Mouse (Mus musculus): Measurements from ENCODE around the gene Zfp800.

Gene Zfp800

GRCm38 (mm10) chr6:28397681-28398203, at the start of gene Zfp800:
TSS of gene Zfp800 (minus strand) at chr6:28398005.
- no peak for DNase-seq (ENCODE audit: low read depth in 1 of 2, low spot score in 2 of 2)

- no peak for DNase-seq (ENCODE audit: low read depth in 1 of 2, low spot score in 2 of 2)
Measured at GRCm38 (mm10) chr6:28431538-28431855, 33.7 kb upstream of the Zfp800 start.

GRCm38 (mm10) chr6:28430795-28431537, 33.2 kb upstream of the Zfp800 start:
- no peak for DNase-seq (ENCODE audit: low read depth in 1 of 2, low spot score in 2 of 2)

- DNase-seq (ENCODE audit: low read depth in 1 of 2, low spot score in 2 of 2), result no peak
Measured at GRCm38 (mm10) chr6:28429870-28430269, 32.1 kb upstream of the Zfp800 start.

- DNase-seq (ENCODE audit: low read depth in 1 of 2, low spot score in 2 of 2), result no peak
Measured at GRCm38 (mm10) chr6:28428290-28428689, 30.5 kb upstream of the Zfp800 start, which contains the start of gene Gcc1. TSS of gene Gcc1 (minus strand) at chr6:28428390.

- no peak for DNase-seq (ENCODE audit: low read depth in 1 of 2, low spot score in 2 of 2)
Measured at GRCm38 (mm10) chr6:28427096-28427839, 29.5 kb upstream of the Zfp800 start, which contains the start of gene Fscn3. TSS of gene Fscn3 (plus strand) at chr6:28427789.

- no peak for DNase-seq (ENCODE audit: low read depth in 1 of 2, low spot score in 2 of 2)
Measured at GRCm38 (mm10) chr6:28425019-28425418, 27.2 kb upstream of the Zfp800 start.

- no peak for DNase-seq (ENCODE audit: low read depth in 1 of 2, low spot score in 2 of 2)
Measured at GRCm38 (mm10) chr6:28423767-28424695, 26.2 kb upstream of the Zfp800 start.

- peak; percentile 67 to 89 for DNase-seq (ENCODE audit: low read depth in 1 of 2, low spot score in 2 of 2)
Measured at GRCm38 (mm10) chr6:28423313-28423712, 25.5 kb upstream of the Zfp800 start, which contains the start of gene Arf5. TSS of gene Arf5 (plus strand) at chr6:28423560.

- no peak for DNase-seq (ENCODE audit: low read depth in 1 of 2, low spot score in 2 of 2)
Measured at GRCm38 (mm10) chr6:28422651-28423290, 25.0 kb upstream of the Zfp800 start.

- peak; percentile 92 to 95 for DNase-seq (ENCODE audit: low read depth in 1 of 2, low spot score in 2 of 2)
Measured at GRCm38 (mm10) chr6:28421469-28422000, 23.7 kb upstream of the Zfp800 start.

GRCm38 (mm10) chr6:28420865-28421264, 23.1 kb upstream of the Zfp800 start:
- DNase-seq (ENCODE audit: low read depth in 1 of 2, low spot score in 2 of 2), result no peak

GRCm38 (mm10) chr6:28420361-28420760, 22.6 kb upstream of the Zfp800 start:
- no peak for DNase-seq (ENCODE audit: low read depth in 1 of 2, low spot score in 2 of 2)

- no peak for DNase-seq (ENCODE audit: low read depth in 1 of 2, low spot score in 2 of 2)
Measured at GRCm38 (mm10) chr6:28419673-28420072, 21.9 kb upstream of the Zfp800 start.

- no peak for DNase-seq (ENCODE audit: low read depth in 1 of 2, low spot score in 2 of 2)
Measured at GRCm38 (mm10) chr6:28418449-28418848, 20.6 kb upstream of the Zfp800 start.

GRCm38 (mm10) chr6:28416981-28417380, 19.2 kb upstream of the Zfp800 start:
- no peak for DNase-seq (ENCODE audit: low read depth in 1 of 2, low spot score in 2 of 2)

GRCm38 (mm10) chr6:28411236-28411635, 13.4 kb upstream of the Zfp800 start:
- no peak for DNase-seq (ENCODE audit: low read depth in 1 of 2, low spot score in 2 of 2)

- no peak for DNase-seq (ENCODE audit: low read depth in 1 of 2, low spot score in 2 of 2)
Measured at GRCm38 (mm10) chr6:28410053-28410452, 12.2 kb upstream of the Zfp800 start.

- no peak for DNase-seq (ENCODE audit: low read depth in 1 of 2, low spot score in 2 of 2)
Measured at GRCm38 (mm10) chr6:28399791-28400190, 2.0 kb upstream of the Zfp800 start.

- no peak for DNase-seq (ENCODE audit: low read depth in 1 of 2, low spot score in 2 of 2)
Measured at GRCm38 (mm10) chr6:28398726-28399125, 921 bp upstream of the Zfp800 start.

All from monocyte, adult 2 months (primary cell).